Mouse (Mus musculus): ENCODE data around the gene Tmem88. TPM values are rescaled to one million over a fixed set of nuclear protein-coding genes. Genes with fewer than 3 reads are reported as not detected.
A peak's percentile ranks its signal among the peaks of the same experiment; 100 is the strongest.

Tmem88 gene
- polyA plus RNA-seq, 1 experiment from 2014 or later: 22.7 TPM

DNA sequence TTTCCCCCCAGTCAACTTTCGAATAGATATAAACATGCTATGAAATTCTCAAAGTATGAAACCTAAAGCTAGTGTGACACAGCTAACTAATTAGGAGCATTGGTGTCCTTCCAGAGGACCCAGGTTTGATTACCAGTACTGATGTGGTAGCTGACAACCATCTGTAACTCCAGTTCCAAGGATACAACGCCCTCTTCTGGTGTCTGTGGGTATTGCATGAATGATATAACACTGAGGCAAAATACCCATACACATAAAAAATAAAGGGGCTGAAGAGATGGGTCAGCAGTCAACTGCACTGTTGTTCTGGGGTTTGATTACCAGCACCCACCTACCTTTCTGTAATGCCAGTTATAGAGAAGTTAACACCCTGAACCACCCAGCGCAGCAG lies 25.3 kb downstream of the Tmem88 start:
- H3K27ac ChIP-seq (replicated peaks; ENCODE audit: low read depth, low read length): no peak overlapping the region
- no peak for DNase-seq (ENCODE audit: low spot score)

DNA sequence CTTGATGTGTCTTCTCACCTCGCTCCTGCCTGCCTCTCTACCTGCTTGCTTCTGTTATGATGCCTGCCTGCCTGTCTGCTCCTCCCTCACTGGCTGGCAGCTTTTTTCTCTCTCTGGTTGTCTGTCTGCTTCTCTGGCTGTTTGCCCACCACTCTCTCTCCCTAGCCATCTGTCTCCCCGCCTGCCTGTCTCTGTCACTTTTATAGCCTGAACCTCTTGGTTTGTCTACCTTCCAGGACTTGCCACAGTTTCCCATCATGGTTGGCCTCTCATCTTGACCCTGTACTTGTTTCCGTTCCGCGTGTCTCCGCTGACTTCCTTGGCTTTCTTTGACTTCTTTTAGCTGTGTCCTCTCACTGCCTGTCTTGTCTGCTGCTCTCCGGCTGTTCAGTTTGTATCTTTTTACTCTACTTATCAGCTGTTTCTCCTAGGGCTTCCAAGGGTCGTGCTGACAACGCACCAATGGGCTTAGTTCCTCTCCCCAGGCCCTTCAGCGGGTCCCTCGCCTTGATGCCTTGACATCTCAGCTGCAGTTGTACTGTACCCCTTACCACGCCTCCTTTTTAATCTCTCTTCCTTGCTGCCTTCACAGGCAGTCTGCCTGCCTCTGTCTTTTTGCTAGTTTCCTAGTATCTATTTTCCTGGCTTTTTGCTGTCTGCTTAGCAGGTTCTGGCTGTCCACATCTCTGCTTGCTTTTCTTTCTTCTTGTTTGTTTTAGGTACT lies 25.8 kb downstream of the Tmem88 start:
- no peak overlapping the region for H3K4me3 ChIP-seq (ENCODE audit: low read depth, low read length)
- peaks cover 2% of the 10 kb centered on the region; the same call in 1 of the 2 replicates for H3K36me3 ChIP-seq (ENCODE audit: control insufficient read depth, insufficient read depth, low read length)
- H3K4me2 ChIP-seq (ENCODE audit: low read depth, severe bottlenecking): peak overlapping the region; percentile 3; the same call in 1 of the 2 replicates
- peaks cover 9% of the 10 kb centered on the region for H3K4me1 ChIP-seq (ENCODE audit: control insufficient read depth, insufficient read depth, low read length)
- H3K27ac ChIP-seq (replicated peaks; ENCODE audit: low read depth, low read length): 0 out of 2 replicates have a peak overlapping the region, but pooled peaks have one; percentile 5
- 65% methylated on average over 12 of the region's 12 CpGs for WGBS
- H3K27me3 ChIP-seq (ENCODE audit: control insufficient read depth, insufficient read depth, low read length): no peaks in the 10 kb centered on the region
- no peak overlapping the region for H3K9ac ChIP-seq (ENCODE audit: low read length)
- ATAC-seq (ENCODE audit: insufficient number of reproducible peaks, low FRiP score, low TSS enrichment, low read depth) (no peak), DNase-seq (ENCODE audit: low spot score) (no peak)
- H3K9me3 ChIP-seq (ENCODE audit: control insufficient read depth, low read length): no peaks in the 10 kb centered on the region

More for the DNA sequence above, 25.3 kb downstream of the Tmem88 start:
- Histone ChIP-seq H3K4me3 (ENCODE audit: low read depth, low read length) (no peak overlapping the region), H3K36me3 (ENCODE audit: control insufficient read depth, insufficient read depth, low read length) (peaks cover 2% of the 10 kb centered on the region; the same call in 1 of the 2 replicates), H3K27me3 (ENCODE audit: control insufficient read depth, insufficient read depth, low read length) (no peaks in the 10 kb centered on the region), H3K9ac (ENCODE audit: low read length) (no peak overlapping the region), H3K4me1 (ENCODE audit: control insufficient read depth, insufficient read depth, low read length) (peaks cover 9% of the 10 kb centered on the region), H3K9me3 (ENCODE audit: control insufficient read depth, low read length) (no peaks in the 10 kb centered on the region), H3K4me2 (ENCODE audit: low read depth, severe bottlenecking) (no peak overlapping the region)
- ATAC-seq (ENCODE audit: insufficient number of reproducible peaks, low FRiP score, low TSS enrichment, low read depth): no peak
- whole genome bisulfite sequencing: 61% methylated on average over 3 of the region's 3 CpGs

DNA sequence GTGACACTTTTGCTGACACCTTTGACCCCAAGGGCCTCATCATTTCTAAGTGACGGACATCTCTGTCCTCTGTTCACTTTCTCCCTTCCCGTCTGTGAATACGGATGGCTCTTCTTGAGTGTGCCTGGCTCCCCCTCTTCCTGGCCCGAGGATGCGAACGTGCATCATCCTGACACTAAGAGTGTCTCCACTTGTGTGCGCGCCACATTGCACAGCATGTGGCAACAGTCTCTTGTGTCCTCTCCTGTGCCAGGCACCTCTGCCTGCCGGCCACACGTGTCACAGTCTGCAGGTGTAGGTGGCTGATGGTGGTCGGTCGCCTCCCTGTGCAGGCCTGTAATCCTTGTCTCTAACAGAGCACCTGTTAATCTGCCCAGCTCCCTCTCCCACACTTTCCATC lies 26.4 kb downstream of the Tmem88 start:
- DNase-seq (ENCODE audit: low spot score): no peak
- Histone ChIP-seq H3K27ac (replicated peaks; ENCODE audit: low read depth, low read length) (no peak overlapping the region), H3K4me1 (ENCODE audit: control insufficient read depth, insufficient read depth, low read length) (peaks cover 9% of the 10 kb centered on the region), H3K4me2 (ENCODE audit: low read depth, severe bottlenecking) (0 out of 2 replicates have a peak overlapping the region, but pooled peaks have one; percentile 3), H3K27me3 (ENCODE audit: control insufficient read depth, insufficient read depth, low read length) (no peaks in the 10 kb centered on the region), H3K36me3 (ENCODE audit: control insufficient read depth, insufficient read depth, low read length) (peaks cover 2% of the 10 kb centered on the region; the same call in 1 of the 2 replicates), H3K9ac (ENCODE audit: low read length) (no peak overlapping the region), H3K4me3 (ENCODE audit: low read depth, low read length) (no peak overlapping the region), H3K9me3 (ENCODE audit: control insufficient read depth, low read length) (no peaks in the 10 kb centered on the region)
- ATAC-seq (ENCODE audit: insufficient number of reproducible peaks, low FRiP score, low TSS enrichment, low read depth): no peak
- 60% methylated on average over 12 of the region's 12 CpGs for WGBS

DNA sequence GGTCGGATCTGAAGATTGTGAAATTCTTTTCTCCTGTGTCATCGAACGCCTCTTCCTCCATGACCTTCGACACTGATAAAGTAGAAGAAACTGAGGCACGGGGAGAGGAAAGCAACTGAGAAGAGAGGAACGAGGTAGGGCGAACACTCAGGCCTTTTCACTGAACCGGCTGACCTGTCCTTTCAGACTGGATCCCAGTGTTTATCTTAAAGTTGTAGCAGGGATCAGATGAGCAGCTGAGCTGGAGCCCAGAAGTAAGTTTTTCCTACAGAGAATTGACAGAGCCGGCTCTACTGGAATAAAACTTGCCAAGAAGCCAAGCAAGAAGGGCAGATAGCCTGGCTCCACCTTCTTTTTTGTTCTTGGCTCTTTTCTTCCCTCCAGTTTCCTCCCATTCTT lies 27.2 kb downstream of the Tmem88 start:
- 33% methylated on average over 9 of the region's 9 CpGs for WGBS
- Histone ChIP-seq H3K4me1 (ENCODE audit: control insufficient read depth, insufficient read depth, low read length) (peaks cover 13% of the 10 kb centered on the region), H3K4me3 (ENCODE audit: low read depth, low read length) (no peak overlapping the region), H3K4me2 (ENCODE audit: low read depth, severe bottlenecking) (peak overlapping the region; percentile 15; the same call in 1 of the 2 replicates), H3K27me3 (ENCODE audit: control insufficient read depth, insufficient read depth, low read length) (no peaks in the 10 kb centered on the region), H3K36me3 (ENCODE audit: control insufficient read depth, insufficient read depth, low read length) (peaks cover 2% of the 10 kb centered on the region; the same call in 1 of the 2 replicates), H3K27ac (replicated peaks; ENCODE audit: low read depth, low read length) (no peak overlapping the region), H3K9ac (ENCODE audit: low read length) (peak overlapping the region; percentile 23; the same call in 1 of the 2 replicates), H3K9me3 (ENCODE audit: control insufficient read depth, low read length) (no peaks in the 10 kb centered on the region)
- ATAC-seq (ENCODE audit: insufficient number of reproducible peaks, low FRiP score, low TSS enrichment, low read depth) (no peak), DNase-seq (ENCODE audit: low spot score) (no peak)

DNA sequence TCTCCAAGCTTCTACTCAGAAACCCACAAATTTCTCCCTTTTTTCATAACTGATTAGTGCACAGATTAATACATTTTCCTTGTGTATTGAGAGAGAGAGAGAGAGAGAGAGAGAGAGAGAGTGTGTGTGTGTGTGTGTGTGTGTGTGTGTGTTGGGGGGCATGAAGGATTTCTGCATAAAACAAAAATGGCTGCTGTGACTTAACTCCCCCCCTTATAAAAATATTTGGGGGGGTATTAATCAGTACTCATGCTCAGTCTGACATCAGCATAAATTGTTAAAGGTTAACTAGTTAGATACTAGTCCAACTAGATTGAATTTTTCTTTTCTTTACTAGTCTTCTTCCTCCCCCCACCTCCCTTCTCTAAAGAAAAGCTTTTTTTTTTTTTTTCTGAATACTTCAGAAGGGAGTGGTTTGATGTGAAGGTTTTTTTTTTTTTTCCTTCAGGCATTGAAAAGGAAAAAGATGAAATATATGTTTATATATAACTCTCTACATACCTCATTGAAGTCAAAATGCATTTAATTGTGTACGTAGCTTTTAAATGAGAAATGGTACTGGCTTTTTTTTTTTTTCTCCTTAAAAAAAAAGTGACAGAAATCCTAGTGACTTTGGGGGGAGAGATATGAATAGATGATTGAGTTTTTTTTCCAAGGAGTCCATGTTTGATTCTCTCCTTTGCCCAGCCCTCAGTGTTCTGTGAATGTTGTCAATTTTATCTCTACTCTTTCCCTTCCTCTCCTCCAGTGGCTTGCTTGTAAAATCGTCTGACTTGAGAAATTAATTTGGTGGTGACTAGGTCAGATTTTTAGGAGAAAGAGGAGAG lies 27.8 kb downstream of the Tmem88 start:
- DNase-seq (ENCODE audit: low spot score): no peak
- WGBS: 41% methylated on average over 2 of the region's 2 CpGs

DNA sequence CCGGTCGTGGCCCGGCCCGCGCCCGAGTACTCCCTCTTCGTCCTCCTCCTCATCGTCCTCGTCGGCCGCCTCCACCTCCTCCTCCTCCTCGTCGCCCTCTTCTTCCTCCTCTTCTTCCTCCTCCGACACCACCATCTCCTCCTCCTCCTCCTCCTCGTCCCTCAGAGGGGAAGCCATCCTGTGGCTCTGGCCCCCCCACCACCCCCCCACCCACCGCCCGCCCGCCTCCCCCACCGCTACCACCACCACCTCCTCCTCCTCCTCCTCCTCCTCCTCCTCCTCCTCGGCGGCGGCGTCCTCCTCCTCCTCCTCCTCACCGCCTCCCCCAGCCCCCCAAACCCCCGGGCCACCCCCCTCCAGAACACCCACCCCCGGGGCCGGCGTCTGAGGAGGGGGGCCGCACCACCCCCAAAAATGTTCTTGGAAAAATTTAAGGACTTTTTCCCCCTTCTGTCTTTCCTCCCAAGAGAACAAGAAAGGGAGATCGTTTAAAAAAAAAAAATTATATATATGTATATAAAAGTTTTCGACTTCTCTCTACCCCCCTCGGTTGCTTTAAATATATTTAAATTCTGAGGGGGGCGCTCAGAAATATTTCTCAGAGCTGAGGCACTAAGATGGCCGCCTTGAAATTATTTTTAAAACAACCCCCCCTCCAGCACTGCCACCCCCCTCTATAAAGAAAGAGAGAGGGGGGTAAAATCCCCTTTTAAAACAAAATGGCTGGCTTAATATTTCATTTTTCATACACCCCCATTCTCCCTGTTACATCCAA lies 28.6 kb downstream of the Tmem88 start, which contains the start of gene Chd3:
Gene Chd3 (minus strand): TSS at position 192 of the 775 bp plus-strand sequence.
- peak; percentile 55 for DNase-seq (ENCODE audit: low spot score)
- peaks cover 2% of the 10 kb centered on the region; the same call in 1 of the 2 replicates for H3K36me3 ChIP-seq (ENCODE audit: control insufficient read depth, insufficient read depth, low read length)
- H3K27ac ChIP-seq (replicated peaks; ENCODE audit: low read depth, low read length): peak within 1 kb of the TSS; percentile 99
- no peak for ATAC-seq (ENCODE audit: insufficient number of reproducible peaks, low FRiP score, low TSS enrichment, low read depth)
- H3K27me3 ChIP-seq (ENCODE audit: control insufficient read depth, insufficient read depth, low read length): no peaks in the 10 kb centered on the region
- WGBS: 5% methylated on average over 21 of the region's 34 CpGs
- H3K9me3 ChIP-seq (ENCODE audit: control insufficient read depth, low read length): no peaks in the 10 kb centered on the region
- peak within 1 kb of the TSS; percentile 87 for H3K4me3 ChIP-seq (ENCODE audit: low read depth, low read length)
- peak within 1 kb of the TSS; percentile 94 for H3K4me2 ChIP-seq (ENCODE audit: low read depth, severe bottlenecking)
- peaks cover 27% of the 10 kb centered on the region for H3K4me1 ChIP-seq (ENCODE audit: control insufficient read depth, insufficient read depth, low read length)
- H3K9ac ChIP-seq (ENCODE audit: low read length): peak within 1 kb of the TSS; percentile 99

More for the DNA sequence above, 27.8 kb downstream of the Tmem88 start:
- ATAC-seq (ENCODE audit: insufficient number of reproducible peaks, low FRiP score, low TSS enrichment, low read depth): no peak
- Histone ChIP-seq H3K36me3 (ENCODE audit: control insufficient read depth, insufficient read depth, low read length) (peaks cover 2% of the 10 kb centered on the region; the same call in 1 of the 2 replicates), H3K4me3 (ENCODE audit: low read depth, low read length) (peak overlapping the region; percentile 87), H3K9me3 (ENCODE audit: control insufficient read depth, low read length) (no peaks in the 10 kb centered on the region), H3K4me2 (ENCODE audit: low read depth, severe bottlenecking) (peak overlapping the region; percentile 94), H3K4me1 (ENCODE audit: control insufficient read depth, insufficient read depth, low read length) (peaks cover 19% of the 10 kb centered on the region), H3K27me3 (ENCODE audit: control insufficient read depth, insufficient read depth, low read length) (no peaks in the 10 kb centered on the region), H3K9ac (ENCODE audit: low read length) (peak overlapping the region; percentile 99; the same call in 1 of the 2 replicates), H3K27ac (replicated peaks; ENCODE audit: low read depth, low read length) (no peak overlapping the region)

DNA sequence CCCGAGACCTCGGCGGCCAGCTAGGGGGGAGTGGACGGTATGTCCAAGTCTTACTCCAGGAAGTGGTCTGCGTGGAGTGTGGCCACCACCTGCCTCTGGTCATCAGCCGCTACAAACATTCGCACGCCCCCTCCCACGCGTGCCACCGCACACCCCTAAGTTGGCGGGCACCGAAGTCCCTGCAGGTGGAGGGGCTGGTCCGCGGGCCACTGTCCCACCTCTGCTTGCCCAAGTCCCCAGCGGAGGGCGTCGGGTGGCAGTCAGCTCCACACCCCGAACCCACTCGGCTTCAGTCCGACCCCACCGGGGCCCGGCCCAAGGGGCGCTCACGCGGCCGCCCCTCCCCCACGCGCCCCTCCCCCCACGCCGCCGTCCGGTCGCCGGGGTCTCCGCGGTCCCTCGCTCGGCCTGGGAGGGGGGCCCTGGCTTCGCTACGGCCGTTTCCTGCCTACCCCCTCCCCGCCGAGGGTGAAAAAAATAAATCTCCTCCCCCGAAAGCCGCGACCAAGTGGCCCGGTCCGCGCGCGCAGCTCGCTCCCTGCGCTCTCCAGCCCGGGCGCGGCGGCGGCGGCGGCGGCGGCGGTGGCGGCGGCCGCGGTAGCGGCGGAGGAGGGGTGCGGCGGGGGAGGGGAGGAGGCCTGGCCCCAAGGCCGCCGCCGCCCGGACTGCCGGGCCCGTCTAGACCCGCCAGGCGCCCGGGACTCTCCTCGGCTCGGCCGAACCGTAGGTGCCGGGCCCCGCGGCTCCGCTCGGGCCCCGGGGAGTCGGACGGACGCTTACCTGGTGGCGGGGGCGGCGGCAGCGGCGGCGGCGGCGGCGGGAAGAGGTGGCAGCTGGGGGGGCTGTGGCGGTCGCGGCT lies 29.4 kb downstream of the Tmem88 start:
- peak overlapping the region; percentile 87 for H3K4me3 ChIP-seq (ENCODE audit: low read depth, low read length)
- peak overlapping the region; percentile 99 for H3K9ac ChIP-seq (ENCODE audit: low read length)
- peak overlapping the region; percentile 99 for H3K27ac ChIP-seq (replicated peaks; ENCODE audit: low read depth, low read length)
- H3K4me1 ChIP-seq (ENCODE audit: control insufficient read depth, insufficient read depth, low read length): peaks cover 30% of the 10 kb centered on the region
- peak; percentile 73 for DNase-seq (ENCODE audit: low spot score)
- no peaks in the 10 kb centered on the region for H3K27me3 ChIP-seq (ENCODE audit: control insufficient read depth, insufficient read depth, low read length)
- ATAC-seq (ENCODE audit: insufficient number of reproducible peaks, low FRiP score, low TSS enrichment, low read depth): 0 out of 2 replicates have a peak, but pooled peaks have one; percentile 10
- under 1% methylated on average over 38 of the region's 106 CpGs for WGBS
- peaks cover 6% of the 10 kb centered on the region; the same call in 1 of the 2 replicates for H3K36me3 ChIP-seq (ENCODE audit: control insufficient read depth, insufficient read depth, low read length)
- no peaks in the 10 kb centered on the region for H3K9me3 ChIP-seq (ENCODE audit: control insufficient read depth, low read length)
- peak overlapping the region; percentile 94 for H3K4me2 ChIP-seq (ENCODE audit: low read depth, severe bottlenecking)
